Mouse (Mus musculus): ENCODE data around the gene Cacna2d3. TPM values are rescaled to one million over a fixed set of nuclear protein-coding genes. Genes with fewer than 3 reads are reported as not detected.

The Cacna2d3 gene
- polyA plus RNA-seq, 1 experiment from 2014 or later = 0.16 TPM

DNA sequence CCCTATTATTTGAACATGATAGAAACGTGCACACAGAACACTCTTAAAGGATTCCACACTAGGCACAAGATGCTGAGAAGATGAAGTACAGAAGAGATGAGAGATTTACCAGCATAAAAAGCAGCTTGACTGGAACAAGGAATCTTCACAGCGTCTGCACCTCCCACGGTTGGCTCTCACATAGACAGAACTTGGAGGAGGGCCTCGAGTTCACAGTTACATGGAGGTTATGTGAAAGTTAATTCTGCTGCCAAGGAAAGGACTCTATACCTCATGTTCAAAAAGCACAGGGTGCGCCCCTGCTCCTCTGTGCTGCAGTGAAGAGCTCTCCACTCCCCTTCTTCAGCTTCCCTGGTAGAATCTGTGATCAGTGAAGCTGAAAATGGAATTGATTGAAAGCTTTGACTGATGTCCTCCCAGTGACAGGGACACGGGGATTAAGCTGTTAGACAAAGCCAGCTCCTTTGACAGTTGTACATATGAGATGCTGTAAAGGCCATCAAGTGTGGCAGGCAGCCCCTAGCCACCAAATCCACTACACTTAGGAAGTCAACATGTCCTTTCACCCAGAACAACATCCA is 243.2 kb downstream of the Cacna2d3 start:
- Histone ChIP-seq H3K27me3 (no peaks in the 10 kb centered on the region), H3K9me3 (replicated peaks) (no peaks in the 10 kb centered on the region), H3K4me2 (no peak overlapping the region), H3K27ac (no peak overlapping the region), H3K4me1 (replicated peaks) (no peaks in the 10 kb centered on the region), H3K4me3 (replicated peaks) (no peak overlapping the region), H3K9ac (no peak overlapping the region), H3K36me3 (no peaks in the 10 kb centered on the region)
- ATAC-seq (ENCODE audit: low read depth) (no peak), DNase-seq (no peak)
- 53% methylated on average over 6 of the region's 6 CpGs for WGBS (ENCODE audit: insufficient replicate concordance)

DNA sequence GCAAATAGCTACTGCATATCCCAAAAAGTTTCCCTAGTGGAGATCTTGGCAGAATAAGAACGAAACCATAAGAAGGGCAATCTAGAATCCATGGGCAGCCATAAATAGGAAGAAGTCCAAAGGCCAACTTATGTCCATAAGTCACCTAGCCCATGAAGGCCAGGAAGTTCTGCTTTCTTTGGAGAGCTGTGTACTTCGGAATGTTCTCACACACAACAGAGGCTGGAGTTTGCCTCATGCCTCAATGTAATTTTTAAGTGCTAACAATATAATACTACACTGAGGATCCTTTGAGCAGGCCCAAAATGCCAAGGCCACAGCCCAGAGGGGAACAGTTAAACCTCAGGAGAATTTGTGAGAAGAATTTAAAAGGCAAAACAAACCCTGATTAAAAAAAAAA is 257.4 kb downstream of the Cacna2d3 start:
- no peaks in the 10 kb centered on the region for H3K36me3 ChIP-seq
- WGBS (ENCODE audit: insufficient replicate concordance) = 53% methylated on average over 2 of the region's 2 CpGs
- no peak overlapping the region for H3K4me2 ChIP-seq
- no peaks in the 10 kb centered on the region for H3K4me1 ChIP-seq (replicated peaks)
- H3K9me3 ChIP-seq (replicated peaks) = no peaks in the 10 kb centered on the region
- no peaks in the 10 kb centered on the region for H3K27me3 ChIP-seq
- H3K27ac ChIP-seq = no peak overlapping the region
- H3K9ac ChIP-seq = no peak overlapping the region
- H3K4me3 ChIP-seq (replicated peaks) = no peak overlapping the region
- no peak for DNase-seq
- ATAC-seq (ENCODE audit: low read depth) = no peak

DNA sequence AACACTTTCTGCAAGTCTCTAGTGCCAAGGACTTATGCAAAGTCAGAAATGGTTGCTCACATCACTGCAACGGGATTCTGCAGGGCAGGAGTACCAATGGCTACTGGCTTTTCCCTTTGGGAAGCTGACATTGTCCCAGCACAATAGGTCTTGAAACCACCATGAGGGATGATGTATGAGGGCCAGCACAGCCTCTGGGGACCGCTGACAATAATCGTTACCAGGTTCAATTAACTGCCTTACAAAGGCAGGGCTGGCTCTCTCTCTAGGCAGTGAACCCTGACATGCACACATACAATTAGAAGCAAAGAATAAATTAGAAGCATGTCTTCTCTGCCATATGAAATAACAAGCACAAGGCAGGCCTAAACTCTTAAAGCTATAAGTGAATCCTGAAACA is 272.5 kb downstream of the Cacna2d3 start:
- Histone ChIP-seq H3K9me3 (replicated peaks) (no peaks in the 10 kb centered on the region), H3K27me3 (no peaks in the 10 kb centered on the region), H3K4me3 (replicated peaks) (no peak overlapping the region), H3K4me1 (replicated peaks) (no peaks in the 10 kb centered on the region), H3K4me2 (no peak overlapping the region), H3K9ac (no peak overlapping the region), H3K36me3 (no peaks in the 10 kb centered on the region), H3K27ac (no peak overlapping the region)
- DNase-seq (no peak), ATAC-seq (ENCODE audit: low read depth) (no peak)
- 67% methylated on average over 3 of the region's 3 CpGs for WGBS (ENCODE audit: insufficient replicate concordance)

DNA sequence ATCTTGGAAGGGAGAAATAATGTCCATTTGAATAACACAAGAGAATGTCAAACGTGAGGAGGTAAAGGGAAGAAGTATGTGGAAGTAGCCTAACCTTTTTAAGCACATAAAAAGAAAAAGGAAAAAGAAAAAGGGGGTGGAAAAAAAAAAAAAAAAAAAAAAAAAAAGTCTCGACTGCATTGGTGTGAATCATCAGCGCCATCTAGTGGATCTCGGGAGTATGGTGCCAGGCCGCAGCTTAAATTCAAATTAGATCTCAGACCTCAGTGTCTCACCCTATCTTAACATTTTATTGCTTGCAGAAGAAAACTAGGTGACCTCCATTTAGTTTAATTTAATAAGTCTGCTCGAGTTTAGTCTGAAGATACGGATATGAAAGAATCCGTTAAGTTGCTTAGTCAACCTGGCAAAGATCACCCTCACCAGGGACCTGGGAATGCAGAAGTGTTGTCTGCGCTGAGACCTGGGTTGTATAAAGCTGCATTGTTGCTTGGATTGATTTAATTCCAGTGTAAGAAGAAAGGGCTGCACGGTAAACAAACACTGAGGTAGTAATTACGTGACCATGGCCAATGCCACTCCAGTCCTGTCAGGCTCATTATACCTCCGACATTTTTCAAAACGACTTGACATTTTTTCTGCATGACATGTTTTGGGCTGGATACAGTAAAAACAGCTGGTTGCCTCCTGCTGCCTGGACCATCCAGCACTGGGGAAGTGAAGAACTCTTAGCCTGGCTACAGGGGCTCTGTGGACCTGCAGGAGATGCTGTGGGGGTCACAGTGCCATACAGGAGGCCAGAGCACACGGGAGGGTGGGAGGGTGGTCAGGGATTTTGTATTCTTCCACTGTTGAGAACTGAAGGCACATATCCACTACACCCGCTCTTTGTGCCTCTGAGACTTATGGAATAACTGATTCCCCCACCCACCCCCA is 278.3 kb downstream of the Cacna2d3 start:
- 29% methylated on average over 15 of the region's 15 CpGs for WGBS (ENCODE audit: insufficient replicate concordance)

DNA sequence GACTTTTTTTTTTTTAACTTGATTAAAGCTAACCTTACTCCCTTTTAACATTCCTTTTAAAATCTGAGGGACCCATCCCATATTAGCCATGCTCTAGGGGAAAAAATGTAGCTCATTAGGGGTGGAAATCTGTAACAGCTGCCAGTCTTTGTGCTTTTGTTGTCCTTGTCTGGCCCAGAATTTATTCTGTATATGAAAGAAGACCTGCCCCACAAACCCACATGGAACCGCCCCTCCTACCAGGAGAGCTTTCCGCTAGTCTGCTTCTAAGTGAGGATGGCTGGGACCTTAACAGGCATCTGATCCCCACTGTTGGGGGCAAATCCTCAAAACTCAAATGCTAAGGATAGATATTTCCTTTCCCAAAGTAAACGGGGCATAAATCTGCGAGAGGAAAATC is 279.2 kb downstream of the Cacna2d3 start:
- Histone ChIP-seq H3K27me3 (no peaks in the 10 kb centered on the region), H3K9me3 (replicated peaks) (no peaks in the 10 kb centered on the region), H3K4me2 (no peak overlapping the region), H3K27ac (no peak overlapping the region), H3K9ac (no peak overlapping the region), H3K4me1 (replicated peaks) (no peaks in the 10 kb centered on the region), H3K36me3 (no peaks in the 10 kb centered on the region), H3K4me3 (replicated peaks) (no peak overlapping the region)
- no peak for DNase-seq
- no peak for ATAC-seq (ENCODE audit: low read depth)
- WGBS (ENCODE audit: insufficient replicate concordance) = 51% methylated on average over 4 of the region's 4 CpGs

More for the DNA sequence above, 278.3 kb downstream of the Cacna2d3 start:
- DNase-seq (no peak), ATAC-seq (ENCODE audit: low read depth) (no peak)
- Histone ChIP-seq H3K36me3 (no peaks in the 10 kb centered on the region), H3K27ac (no peak overlapping the region), H3K4me3 (replicated peaks) (no peak overlapping the region), H3K27me3 (no peaks in the 10 kb centered on the region), H3K9ac (no peak overlapping the region), H3K4me2 (no peak overlapping the region), H3K4me1 (replicated peaks) (no peaks in the 10 kb centered on the region), H3K9me3 (replicated peaks) (no peaks in the 10 kb centered on the region)

DNA sequence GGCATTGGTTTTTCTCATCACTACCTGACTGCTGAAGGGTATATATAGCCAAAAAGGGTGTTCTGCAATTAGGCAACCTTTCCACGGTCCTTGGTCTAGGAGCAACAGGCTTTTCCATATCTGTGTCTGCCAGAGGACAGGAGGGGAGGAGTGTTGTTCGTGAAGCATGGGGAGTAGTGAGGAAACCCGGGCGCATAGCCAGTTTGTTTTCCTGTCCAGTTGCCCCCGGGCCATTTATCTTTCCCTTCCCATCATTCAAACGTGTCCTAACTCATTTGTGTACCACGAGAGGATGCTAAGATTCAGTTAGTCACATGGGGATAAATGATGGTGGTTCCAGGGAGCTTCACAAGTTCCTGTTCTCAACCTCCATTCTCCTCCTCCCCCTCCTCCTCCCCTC is 283.0 kb downstream of the Cacna2d3 start:
- 48% methylated on average over 7 of the region's 7 CpGs for WGBS (ENCODE audit: insufficient replicate concordance)
- no peak for ATAC-seq (ENCODE audit: low read depth)

DNA sequence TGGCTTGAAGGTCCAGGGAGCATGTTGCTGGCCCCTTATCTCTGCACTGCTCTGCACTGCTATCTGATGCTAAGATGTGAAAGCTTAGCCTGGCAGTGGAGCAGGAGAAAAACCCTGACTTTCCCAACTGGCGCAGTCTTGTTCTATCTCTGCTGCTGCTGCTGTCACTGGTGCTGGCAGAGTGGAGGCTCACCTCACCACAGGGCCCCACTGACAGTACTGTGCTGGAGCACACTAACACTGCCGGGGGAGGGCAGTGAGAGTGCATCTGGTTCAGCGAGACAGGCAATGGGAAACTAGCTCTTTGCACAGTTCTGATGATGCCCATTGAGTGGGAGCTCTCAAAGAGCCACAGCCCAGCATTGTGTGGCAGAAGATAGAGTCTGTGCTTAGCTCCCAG is 283.4 kb downstream of the Cacna2d3 start:
- Histone ChIP-seq H3K4me2 (no peak overlapping the region), H3K36me3 (no peaks in the 10 kb centered on the region), H3K4me1 (replicated peaks) (no peaks in the 10 kb centered on the region), H3K9ac (no peak overlapping the region), H3K4me3 (replicated peaks) (no peak overlapping the region), H3K9me3 (replicated peaks) (no peaks in the 10 kb centered on the region), H3K27ac (no peak overlapping the region), H3K27me3 (no peaks in the 10 kb centered on the region)
- DNase-seq (no peak), ATAC-seq (ENCODE audit: low read depth) (no peak)
- WGBS (ENCODE audit: insufficient replicate concordance) = 46% methylated on average over 3 of the region's 3 CpGs

More for the DNA sequence above, 283.0 kb downstream of the Cacna2d3 start:
- H3K27ac ChIP-seq = no peak overlapping the region
- no peaks in the 10 kb centered on the region for H3K27me3 ChIP-seq
- no peak for DNase-seq
- H3K9ac ChIP-seq = no peak overlapping the region
- no peak overlapping the region for H3K4me3 ChIP-seq (replicated peaks)
- H3K4me2 ChIP-seq = no peak overlapping the region
- no peaks in the 10 kb centered on the region for H3K4me1 ChIP-seq (replicated peaks)
- H3K9me3 ChIP-seq (replicated peaks) = no peaks in the 10 kb centered on the region
- no peaks in the 10 kb centered on the region for H3K36me3 ChIP-seq

DNA sequence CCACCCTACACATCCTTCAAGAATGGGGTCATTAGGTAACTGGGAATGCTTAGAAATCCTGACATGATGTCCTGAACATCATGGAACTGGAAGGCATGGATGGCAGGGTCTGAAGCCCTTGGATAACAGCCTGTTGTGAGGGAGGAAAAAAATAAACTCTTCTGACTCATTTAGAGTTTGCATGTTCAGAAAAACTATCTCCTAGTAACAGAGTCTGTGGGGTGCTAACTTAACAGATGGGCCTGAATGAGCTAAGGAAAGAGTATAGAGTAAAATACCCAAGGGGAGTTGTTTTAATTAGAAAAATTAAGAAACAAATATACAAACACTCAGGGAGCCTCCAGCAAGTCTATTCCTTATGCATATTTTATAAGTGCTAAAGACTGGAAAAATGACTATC is 286.5 kb downstream of the Cacna2d3 start:
- no peak for ATAC-seq (ENCODE audit: low read depth)

DNA sequence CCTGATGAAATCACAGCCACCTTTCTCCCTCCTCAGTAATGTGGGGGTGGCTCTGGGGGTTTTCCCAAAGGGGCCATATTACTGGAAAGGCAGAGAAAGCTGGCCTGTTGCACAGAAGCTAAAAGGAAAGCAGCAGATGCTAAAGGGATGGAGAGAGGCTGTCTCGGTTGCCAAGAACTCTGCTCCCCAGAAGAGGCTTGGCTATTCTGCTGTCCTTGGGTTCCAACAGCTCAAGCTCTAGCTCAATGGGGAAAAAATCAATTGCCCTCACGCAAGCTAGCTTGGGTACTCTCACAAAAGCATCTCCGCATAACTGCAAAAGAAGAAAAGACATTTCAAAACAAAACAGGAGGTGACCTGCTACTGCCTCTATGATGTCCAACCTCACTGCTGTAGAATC is 287.9 kb downstream of the Cacna2d3 start:
- Histone ChIP-seq H3K4me2 (no peak overlapping the region), H3K4me3 (replicated peaks) (no peak overlapping the region), H3K4me1 (replicated peaks) (no peaks in the 10 kb centered on the region), H3K27ac (no peak overlapping the region), H3K9me3 (replicated peaks) (no peaks in the 10 kb centered on the region), H3K9ac (no peak overlapping the region), H3K27me3 (no peaks in the 10 kb centered on the region), H3K36me3 (no peaks in the 10 kb centered on the region)
- ATAC-seq (ENCODE audit: low read depth) = no peak
- no peak for DNase-seq
- 59% methylated on average over 3 of the region's 3 CpGs for WGBS (ENCODE audit: insufficient replicate concordance)

More for the DNA sequence above, 286.5 kb downstream of the Cacna2d3 start:
- Histone ChIP-seq H3K27me3 (no peaks in the 10 kb centered on the region), H3K4me1 (replicated peaks) (no peaks in the 10 kb centered on the region), H3K27ac (no peak overlapping the region), H3K4me2 (no peak overlapping the region), H3K36me3 (no peaks in the 10 kb centered on the region), H3K9me3 (replicated peaks) (no peaks in the 10 kb centered on the region), H3K9ac (no peak overlapping the region), H3K4me3 (replicated peaks) (no peak overlapping the region)
- no peak for DNase-seq

DNA sequence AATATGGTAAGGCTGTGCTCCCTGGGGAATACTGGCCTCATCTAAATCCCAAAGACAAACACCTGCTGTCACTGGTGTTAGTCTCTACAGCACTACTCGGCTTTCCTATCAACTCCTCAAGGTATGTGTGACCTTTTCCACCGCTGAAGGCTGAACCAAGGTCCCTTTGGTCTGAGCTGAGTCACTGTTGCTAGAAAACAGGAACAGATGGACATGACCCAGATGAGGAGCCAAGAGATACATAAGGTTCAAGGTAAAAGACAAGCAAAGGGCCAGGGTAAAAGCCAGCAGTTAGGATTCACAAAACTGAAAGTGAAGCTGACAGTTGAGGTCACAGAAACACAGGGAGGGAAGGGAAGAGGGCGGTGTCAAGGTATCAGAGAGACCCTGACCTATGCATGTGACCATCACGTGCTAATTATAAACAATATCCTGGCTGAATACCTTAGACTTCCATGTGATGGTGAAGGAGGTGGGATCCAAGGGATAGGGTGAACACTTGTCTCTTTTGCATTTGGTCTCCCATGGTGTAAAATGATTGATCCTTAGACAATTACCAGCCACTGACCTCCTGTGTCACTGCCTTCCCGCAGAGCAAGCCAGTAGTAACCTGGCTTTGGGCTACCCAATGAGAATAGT is 288.5 kb downstream of the Cacna2d3 start:
- no peak overlapping the region for H3K9ac ChIP-seq
- no peaks in the 10 kb centered on the region for H3K27me3 ChIP-seq
- H3K4me2 ChIP-seq = no peak overlapping the region
- no peak overlapping the region for H3K4me3 ChIP-seq (replicated peaks)
- 46% methylated on average over 5 of the region's 5 CpGs for WGBS (ENCODE audit: insufficient replicate concordance)
- no peaks in the 10 kb centered on the region for H3K36me3 ChIP-seq
- ATAC-seq (ENCODE audit: low read depth) (no peak), DNase-seq (no peak)
- no peaks in the 10 kb centered on the region for H3K4me1 ChIP-seq (replicated peaks)
- H3K9me3 ChIP-seq (replicated peaks) = no peaks in the 10 kb centered on the region
- H3K27ac ChIP-seq = no peak overlapping the region

DNA sequence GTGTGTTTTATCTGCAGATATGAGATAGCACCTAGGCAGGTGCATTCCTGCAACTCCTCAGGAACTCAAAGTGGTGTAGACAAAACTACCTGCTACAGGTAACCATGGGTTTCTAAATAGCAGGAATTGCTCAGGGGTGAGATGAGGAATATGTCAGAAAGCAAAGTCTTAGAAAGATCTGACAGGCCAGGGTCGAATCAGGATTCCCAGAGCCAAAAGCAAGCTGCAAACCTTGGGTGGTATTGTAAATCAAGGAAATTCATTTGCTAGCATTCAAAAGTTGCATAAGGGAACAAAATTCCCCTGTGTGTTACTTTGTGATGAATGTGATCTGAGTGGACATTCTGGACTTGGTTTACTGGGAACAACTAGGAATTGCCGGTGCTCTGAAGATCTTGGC is 291.9 kb downstream of the Cacna2d3 start:
- Histone ChIP-seq H3K36me3 (no peaks in the 10 kb centered on the region), H3K4me2 (no peak overlapping the region), H3K27me3 (no peaks in the 10 kb centered on the region), H3K27ac (no peak overlapping the region), H3K9ac (no peak overlapping the region), H3K9me3 (replicated peaks) (no peaks in the 10 kb centered on the region), H3K4me3 (replicated peaks) (no peak overlapping the region), H3K4me1 (replicated peaks) (no peaks in the 10 kb centered on the region)
- WGBS (ENCODE audit: insufficient replicate concordance) = 61% methylated on average over 2 of the region's 2 CpGs
- DNase-seq (no peak), ATAC-seq (ENCODE audit: low read depth) (no peak)

Measured in liver, embryonic 13.5 days (tissue).